Mouse (Mus musculus) layer of hippocampus, adult 8-10 months (tissue): Measurements from ENCODE around the gene Acsm2. TPM values are rescaled to one million over a fixed set of nuclear protein-coding genes. Genes with fewer than 3 reads are reported as not detected.

Experiments
- total RNA-seq, 4 experiments: library from RNA; stranded (reverse); gene quantifications; 2 replicates each; pipeline ENCODE4 v1.2.4; 2022

The Acsm2 gene
- total RNA-seq, 4 experiments from 2014 or later: not detected

Other genes with a start within 250 kb of the Acsm2 start
- gene Gp2, start 95.1 kb upstream of the Acsm2 start, total RNA-seq: under 1 TPM in 1 of 4 experiments, not detected in 3; 0.48 TPM
- not detected for gene Umod, start 75.1 kb upstream of the Acsm2 start, total RNA-seq
- 1 to 10 TPM in 2 of 4 experiments, under 1 TPM in 2; 0.50 to 1.3 (median 1.1) TPM for gene Acsm5, start 34.9 kb upstream of the Acsm2 start, total RNA-seq
- gene Pdilt, start 30.9 kb upstream of the Acsm2 start, total RNA-seq: under 1 TPM in 1 of 4 experiments, not detected in 3; 0.55 TPM
- gene Acsm1, start 52.7 kb downstream of the Acsm2 start, total RNA-seq: not detected
- gene Acsm4, start 135.7 kb downstream of the Acsm2 start, total RNA-seq: not detected
- gene Thumpd1, start 166.5 kb downstream of the Acsm2 start, total RNA-seq: 10 to 100 TPM; 45.8 to 52.3 (median 50.7) TPM
- not detected for gene Acsm3, start 206.6 kb downstream of the Acsm2 start, total RNA-seq
- 1 to 10 TPM in 3 of 4 experiments, under 1 TPM in 1; 0.60 to 2.1 (median 1.7) TPM for gene Rexo5, start 239.7 kb downstream of the Acsm2 start, total RNA-seq
- 10 to 100 TPM in 1 of 4 experiments, 1 to 10 TPM in 3; 6.8 to 10.8 (median 8.9) TPM for gene Eri2, start 239.7 kb downstream of the Acsm2 start, total RNA-seq